Mouse (Mus musculus): ENCODE measurements around the gene Abcg8.

Gene Abcg8

GRCm38 (mm10) chr17:84713563-84714164 is 37.6 kb downstream of the Abcg8 start:
- no peak for DNase-seq (ENCODE audit: low spot score)

DNA sequence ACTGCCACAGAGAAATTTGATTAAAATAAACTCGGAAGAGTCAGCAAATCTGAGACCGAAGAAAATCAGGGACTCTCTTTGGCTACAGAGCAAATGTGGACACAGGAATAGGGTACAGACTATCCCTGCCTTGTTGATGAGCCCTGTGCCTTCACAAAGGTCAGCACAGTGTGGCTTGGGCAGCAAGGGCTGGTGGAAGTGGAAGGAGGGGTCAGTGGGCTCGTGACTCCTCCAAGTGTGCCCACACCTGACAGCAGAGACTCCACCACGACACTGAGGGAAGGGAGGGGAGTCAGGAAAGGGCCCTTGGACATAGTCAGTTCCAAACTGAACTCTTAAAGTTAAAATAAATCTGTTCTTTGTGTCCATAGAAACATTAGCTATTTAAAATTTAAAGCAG is 38.8 kb downstream of the Abcg8 start:
- DNase-seq (ENCODE audit: low spot score), result no peak

GRCm38 (mm10) chr17:84716252-84716872 is 40.3 kb downstream of the Abcg8 start:
- DNase-seq (ENCODE audit: low spot score), result no peak

- no peak for DNase-seq (ENCODE audit: low spot score)
Measured at GRCm38 (mm10) chr17:84717416-84717815, 41.3 kb downstream of the Abcg8 start.

GRCm38 (mm10) chr17:84719105-84719504 is 43.0 kb downstream of the Abcg8 start:
- no peak for DNase-seq (ENCODE audit: low spot score)

DNA sequence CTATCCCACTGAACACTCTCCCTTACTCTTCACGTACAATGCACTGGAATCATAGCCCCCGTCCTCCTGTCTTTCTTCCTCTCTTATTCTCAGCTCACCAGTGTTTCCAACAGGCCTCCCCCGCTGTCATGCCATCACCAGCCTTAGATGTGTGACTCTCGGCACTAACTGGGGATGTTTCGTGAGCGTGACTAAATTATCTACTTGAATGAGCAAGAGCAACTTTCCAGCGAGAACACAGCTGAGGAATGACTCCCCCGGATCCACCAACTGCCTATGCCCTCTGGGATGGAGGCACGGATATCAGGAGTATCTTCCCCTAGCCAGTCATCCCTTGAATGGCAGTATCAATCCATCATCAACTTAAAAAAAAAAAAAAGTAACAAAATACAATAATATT is 47.9 kb downstream of the Abcg8 start:
- DNase-seq (ENCODE audit: low spot score), result no peak

DNA sequence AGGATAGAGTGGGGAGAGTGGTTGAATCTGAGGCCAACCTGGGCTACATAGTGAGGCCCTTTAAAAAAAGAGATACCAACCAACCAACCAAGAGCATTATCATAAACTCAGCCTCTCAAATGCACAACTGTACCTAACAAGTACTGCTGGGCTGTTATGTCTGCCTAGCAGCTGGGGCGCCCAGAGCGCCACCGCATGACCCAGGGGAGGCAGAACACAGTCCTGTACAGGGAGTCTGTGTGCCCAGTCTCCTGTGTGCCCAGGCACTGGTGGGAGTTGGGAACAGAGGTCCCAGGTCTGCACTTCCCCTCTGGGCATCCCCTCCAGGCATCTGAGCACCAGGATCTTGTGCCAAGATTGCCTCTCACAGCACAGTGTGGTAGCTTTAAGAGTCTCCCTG is 49.1 kb downstream of the Abcg8 start:
- DNase-seq (ENCODE audit: low spot score), result no peak

DNA sequence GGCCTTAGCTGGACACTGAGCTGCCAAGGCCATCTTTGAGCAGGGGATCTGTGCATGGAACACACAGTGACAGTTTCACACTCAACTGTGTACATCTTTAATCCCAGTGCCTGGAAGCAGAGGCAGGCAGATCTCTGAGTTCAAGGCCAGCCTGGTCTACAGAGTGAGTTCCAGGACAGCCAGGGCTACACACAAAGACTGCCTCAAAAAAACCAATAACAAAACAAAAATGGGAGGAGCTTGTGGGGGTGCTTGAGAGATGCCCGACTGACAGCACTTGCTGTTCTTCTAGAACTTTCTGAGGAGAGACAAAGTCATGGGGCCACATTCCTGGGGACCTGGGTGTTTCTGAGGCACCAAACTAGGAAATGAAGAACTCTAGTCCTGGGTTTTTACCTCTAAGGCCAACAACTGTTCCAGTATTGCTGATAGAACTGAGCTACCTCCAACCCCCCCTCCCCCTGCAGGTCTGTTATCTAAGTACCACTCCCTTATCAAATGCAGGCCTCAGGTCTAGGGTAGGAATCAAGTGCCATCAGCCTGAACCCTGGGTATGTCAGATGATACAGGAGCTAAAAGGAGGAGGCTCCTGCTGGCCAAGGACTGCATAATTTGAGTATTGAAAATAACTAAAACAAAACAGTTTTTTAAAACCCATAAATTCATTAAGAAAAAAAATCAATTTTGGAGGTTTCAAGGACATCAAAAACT is 52.3 kb downstream of the Abcg8 start:
- DNase-seq (ENCODE audit: low spot score), result no peak

GRCm38 (mm10) chr17:84729140-84729539 is 53.0 kb downstream of the Abcg8 start:
- no peak for DNase-seq (ENCODE audit: low spot score)

DNA sequence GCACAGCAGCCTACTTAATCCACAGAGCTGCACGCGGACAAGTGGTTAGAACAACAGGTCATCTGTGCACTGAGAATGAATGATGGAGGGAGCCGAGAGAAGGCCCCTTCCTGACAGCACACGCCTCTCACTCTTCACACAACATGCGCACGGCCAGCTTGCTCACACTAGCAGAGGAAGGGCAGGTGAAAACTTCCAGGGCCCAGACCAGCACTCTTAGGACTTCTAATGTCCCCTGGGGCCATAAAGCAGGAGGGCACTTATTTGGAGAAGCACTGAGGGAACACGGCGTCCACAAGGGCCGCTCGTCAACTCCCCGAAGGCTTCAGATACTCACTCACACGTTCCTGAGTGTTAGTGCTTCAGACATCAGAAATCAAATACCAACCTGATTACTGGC is 55.3 kb downstream of the Abcg8 start:
- no peak for DNase-seq (ENCODE audit: low spot score)

DNA sequence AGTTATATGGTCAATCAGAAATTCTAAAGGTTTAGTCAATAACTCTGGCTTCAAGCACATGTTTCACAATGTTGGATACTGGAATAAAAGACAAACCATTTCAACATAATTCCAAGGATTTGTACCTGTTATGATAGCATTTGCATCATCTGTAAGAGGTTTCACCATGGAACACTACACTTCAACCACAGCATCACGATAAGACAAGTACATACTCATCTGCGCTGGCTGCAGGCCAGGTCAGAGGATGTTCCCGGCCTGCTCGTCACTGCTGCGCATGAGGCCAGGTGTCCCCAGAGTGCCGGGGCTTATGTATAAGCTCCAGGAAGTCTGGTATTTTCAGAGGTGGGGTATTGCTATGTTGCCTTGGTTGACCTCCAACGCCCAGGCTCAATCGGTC is 56.5 kb downstream of the Abcg8 start:
- no peak for DNase-seq (ENCODE audit: low spot score)

GRCm38 (mm10) chr17:84736719-84737118 is 60.6 kb downstream of the Abcg8 start:
- DNase-seq (ENCODE audit: low spot score), result no peak

DNA sequence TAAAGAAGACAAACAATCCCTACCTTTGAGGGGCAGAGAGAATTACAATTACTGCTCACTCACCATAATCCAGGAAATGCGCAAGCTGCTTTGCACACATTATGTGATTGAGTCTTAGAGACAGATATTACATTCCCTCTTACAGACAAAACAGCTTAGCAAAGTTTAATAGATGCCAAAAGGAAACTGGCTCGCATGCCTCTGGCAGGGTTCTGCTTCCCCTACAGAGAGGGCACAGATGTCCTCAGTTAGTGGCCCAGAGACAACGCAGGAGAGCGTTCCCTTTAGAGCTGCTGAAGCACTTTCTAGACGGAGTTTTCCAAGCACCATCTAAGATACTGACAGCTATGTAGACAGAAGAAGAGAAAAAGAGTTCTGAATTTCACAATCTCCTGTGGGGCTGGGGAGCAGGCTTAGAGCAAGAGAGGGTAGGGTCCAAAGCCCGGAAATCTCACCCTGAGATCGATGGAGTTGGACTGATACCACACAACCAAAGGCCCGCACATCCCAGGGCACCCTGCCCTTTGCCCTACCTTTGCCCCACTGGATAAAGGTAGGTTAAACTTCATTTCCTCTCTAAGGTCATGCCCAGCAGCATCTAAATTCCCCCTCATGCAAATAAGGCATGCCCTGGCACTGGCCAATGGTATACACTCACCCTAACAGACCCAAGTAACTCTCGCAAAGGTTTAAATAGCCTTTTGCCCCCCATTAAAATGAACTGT is 62.1 kb downstream of the Abcg8 start:
- DNase-seq (ENCODE audit: low spot score), result no peak

DNA sequence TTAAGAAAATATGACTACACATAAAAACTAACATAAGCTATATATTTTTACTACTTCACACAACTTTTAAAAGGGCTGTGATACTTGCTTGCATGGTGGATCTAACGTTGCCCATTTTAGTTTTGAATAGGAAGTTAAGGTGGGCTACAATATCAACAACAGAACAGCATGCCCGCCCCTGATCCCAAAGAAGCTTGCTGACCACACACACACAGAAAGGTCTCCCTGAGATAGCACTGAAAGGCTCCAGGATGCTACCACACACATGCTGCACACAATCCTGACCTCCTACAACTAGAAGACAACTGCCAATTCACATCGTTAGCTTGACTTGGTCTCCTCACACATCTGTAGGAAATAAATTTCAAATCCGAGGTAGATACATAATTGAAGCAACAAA is 68.2 kb downstream of the Abcg8 start:
- DNase-seq (ENCODE audit: low spot score), result no peak

DNA sequence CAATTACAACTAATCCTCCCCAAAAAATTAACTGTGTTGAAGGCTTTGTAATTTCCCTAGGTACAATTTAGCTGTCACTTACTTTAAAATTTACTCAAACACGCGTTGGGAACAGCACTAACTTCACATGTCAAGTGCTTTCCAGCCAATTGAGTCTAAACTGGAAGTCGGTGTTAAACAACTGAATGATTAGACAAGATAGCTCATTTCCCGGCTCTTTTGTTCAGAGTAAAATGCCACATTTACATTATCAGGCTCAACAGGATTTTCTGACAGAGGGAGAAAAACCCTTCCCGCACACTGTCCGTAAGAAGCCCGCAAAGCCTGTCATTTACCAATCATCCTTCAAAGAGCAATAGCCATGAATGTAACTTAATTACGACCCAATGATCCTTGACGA is 68.9 kb downstream of the Abcg8 start:
- no peak for DNase-seq (ENCODE audit: low spot score)

GRCm38 (mm10) chr17:84747212-84747611 is 71.1 kb downstream of the Abcg8 start:
- DNase-seq (ENCODE audit: low spot score), result no peak

DNA sequence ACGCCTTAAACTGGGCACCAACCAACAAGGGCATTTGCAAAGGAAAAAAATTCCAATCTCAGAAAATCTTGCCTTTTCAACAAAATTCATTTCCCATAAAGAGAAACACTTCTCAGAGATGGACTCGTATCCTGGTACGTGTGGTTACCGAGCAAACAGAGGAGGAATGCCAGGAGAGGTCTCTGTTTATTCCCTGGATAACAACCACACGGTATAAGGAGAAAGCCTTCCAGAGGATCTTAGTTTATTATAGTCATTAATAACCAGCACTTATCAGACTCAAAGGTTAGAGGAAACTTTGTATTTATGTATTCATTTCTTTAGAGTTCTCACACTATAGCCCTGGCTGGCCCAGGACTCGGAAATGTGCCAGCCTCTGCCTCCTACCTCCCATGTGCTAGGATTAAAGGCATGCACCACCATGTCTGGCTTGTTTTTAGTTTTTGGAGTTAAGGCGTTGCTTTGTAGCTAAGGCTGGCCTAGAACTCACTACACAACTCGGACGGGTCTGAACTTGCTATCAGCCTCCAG is 72.1 kb downstream of the Abcg8 start:
- no peak for DNase-seq (ENCODE audit: low spot score)

DNA sequence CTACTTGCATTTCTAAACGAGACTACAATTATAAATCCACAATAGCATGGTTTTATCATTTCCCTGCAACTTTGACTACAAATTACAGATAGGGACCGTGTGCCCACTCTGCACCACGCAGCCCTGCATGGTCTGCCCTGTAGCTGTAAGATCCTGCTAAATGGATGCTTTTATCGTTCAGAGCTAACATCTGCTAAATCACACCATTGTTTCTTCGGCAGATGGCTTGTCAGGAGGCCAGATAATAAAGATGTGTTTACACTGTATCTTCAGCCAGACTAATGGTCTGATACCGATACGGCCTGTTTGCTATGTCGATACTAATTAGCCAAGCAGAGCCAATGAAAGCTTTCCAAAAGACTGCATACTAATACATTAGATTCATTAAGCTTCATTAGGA is 73.2 kb downstream of the Abcg8 start:
- no peak for DNase-seq (ENCODE audit: low spot score)

All from testis, postnatal 10 days (tissue).